Mouse (Mus musculus) lung, postnatal 0 days (tissue): ENCODE results near the gene Rps11. TPM values are rescaled to one million over a fixed set of nuclear protein-coding genes. Genes with fewer than 3 reads are reported as not detected.

Experiments used
- ATAC-seq: fragments of 200-750 bp; cut with Nextera tagmentation; 2 replicates; pipeline ENCODE4 v1.8.0; 2017; ENCODE audit warnings: moderate library complexity
- DNase-seq: peaks from one replicate; pipeline ENCODE4 v3.0.0-alpha.2; 2016; ENCODE audit warnings: low spot score
- H3K27ac ChIP-seq: fragments of 300-500 bp; sonication (generic); 2 replicates; pipeline ENCODE4 v1.5.1; 2014; ENCODE audit warnings: antibody characterized with exemption, mild to moderate bottlenecking, low read length, mixed read lengths
- H3K27me3 ChIP-seq: fragments of 300-500 bp; sonication (generic); replicated peaks from 2 replicates; pipeline ENCODE4 v1.6.1; 2014; ENCODE audit warnings: low read length, mixed read lengths; ENCODE audit not compliant: insufficient read depth
- H3K36me3 ChIP-seq: fragments of 300-500 bp; sonication (generic); 2 replicates; pipeline ENCODE4 v1.6.1; 2014; ENCODE audit warnings: low read length, mixed read lengths; ENCODE audit not compliant: insufficient read depth
- H3K4me1 ChIP-seq: fragments of 300-500 bp; sonication (generic); 2 replicates; pipeline ENCODE4 v1.6.1; 2014; ENCODE audit warnings: antibody characterized with exemption, low read depth, low read length, mixed read lengths; ENCODE audit not compliant: insufficient read depth
- H3K4me2 ChIP-seq: fragments of 300-500 bp; sonication (generic); replicated peaks from 2 replicates; pipeline ENCODE4 v1.6.1; 2014; ENCODE audit warnings: low read depth, mild to moderate bottlenecking, low read length, moderate library complexity, mixed read lengths
- H3K4me3 ChIP-seq: fragments of 300-500 bp; sonication (generic); 2 replicates; pipeline ENCODE4 v1.5.1; 2014; ENCODE audit warnings: low read depth, low read length
- H3K9ac ChIP-seq: fragments of 300-500 bp; sonication (generic); replicated peaks from 2 replicates; pipeline ENCODE4 v1.6.1; 2014; ENCODE audit warnings: low read depth, mild to moderate bottlenecking
- H3K9me3 ChIP-seq: fragments of 300-500 bp; sonication (generic); 2 replicates; pipeline ENCODE4 v1.6.1; 2016; ENCODE audit warnings: low read length, mixed read lengths
- CTCF ChIP-seq: IDR thresholded peaks from 2 replicates; pipeline ENCODE4 v1.5.1; 2016; ENCODE audit warnings: antibody characterized with exemption, mild to moderate bottlenecking
- EP300 ChIP-seq: IDR thresholded peaks from 2 replicates; pipeline ENCODE4 v1.6.1; 2016; ENCODE audit warnings: antibody characterized with exemption, mild to moderate bottlenecking, control low read depth
- WGBS: fragments of 180-500 bp; shearing (Covaris S2); extraction: QIAGEN DNeasy Blood & Tissue Kit; methylation state at CpG from one replicate; pipeline ENCODE4 v1.1.7; 2014; 5-methylcytosine and 5-hydroxymethylcytosine counted together
- polyA plus RNA-seq: library from polyadenylated mRNA; unstranded; fragments of >200 nt; fragmentation: Nextera tagmentation; extraction: Ambion mirVana; gene quantifications from 2 replicates; pipeline ENCODE4 v1.2.1, GENCODE M21; 2015

Gene Rps11
- polyA plus RNA-seq, 1 experiment from 2014 or later = 1,016 TPM

- no peak overlapping the region for H3K9ac ChIP-seq
- peak overlapping the region; percentile 71 for H3K4me2 ChIP-seq
- 0 out of 2 replicates have a peak overlapping the region, but pooled peaks have one; percentile 67 for H3K27ac ChIP-seq
- H3K4me3 ChIP-seq = no peak overlapping the region
- no peaks in the 10 kb centered on the region for H3K27me3 ChIP-seq
- no peaks in the 10 kb centered on the region for H3K9me3 ChIP-seq
- DNase-seq (no peak), ATAC-seq (no peak)
- peaks cover 8% of the 10 kb centered on the region; the same call in 1 of the 2 replicates for H3K4me1 ChIP-seq
- H3K36me3 ChIP-seq = 0 out of 2 replicates have a peak, but pooled peaks cover 17% of the 10 kb centered on the region
- WGBS = 55% methylated on average over 15 of the region's 15 CpGs
- TF ChIP-seq EP300 = no peak
- no peak for TF ChIP-seq CTCF
Observed at GRCm38 (mm10) chr7:45129776-45130512, 5.7 kb upstream of the Rps11 start.

- H3K9ac ChIP-seq = peak overlapping the region; percentile 23; the same call in 1 of the 2 replicates
- no peak for DNase-seq
- H3K4me3 ChIP-seq = peak overlapping the region; percentile 42
- H3K27ac ChIP-seq = peak overlapping the region; percentile 67
- H3K36me3 ChIP-seq = 0 out of 2 replicates have a peak, but pooled peaks cover 17% of the 10 kb centered on the region
- TF ChIP-seq EP300 = no peak
- TF ChIP-seq CTCF = no peak
- ATAC-seq = peak; percentile 0; the same call in 1 of the 2 replicates
- WGBS = under 1% methylated on average over 17 of the region's 17 CpGs
- H3K4me2 ChIP-seq = peak overlapping the region; percentile 71
- peaks cover 8% of the 10 kb centered on the region; the same call in 1 of the 2 replicates for H3K4me1 ChIP-seq
- H3K27me3 ChIP-seq = no peaks in the 10 kb centered on the region
- no peaks in the 10 kb centered on the region for H3K9me3 ChIP-seq
Observed at GRCm38 (mm10) chr7:45129318-45129717, 5.1 kb upstream of the Rps11 start.

GRCm38 (mm10) chr7:45128624-45129246 lies 4.5 kb upstream of the Rps11 start, which contains the start of gene Rpl13a:
Gene Rpl13a (minus strand): TSS chr7:45128761.
- TF ChIP-seq EP300 (peak; percentile 57), CTCF (peak; percentile 92)
- DNase-seq = peak; percentile 99
- peak; percentile 92 for ATAC-seq

GRCm38 (mm10) chr7:45127700-45128224 lies 3.5 kb upstream of the Rps11 start:
- DNase-seq = no peak
- H3K9me3 ChIP-seq = no peaks in the 10 kb centered on the region
- TF ChIP-seq CTCF (no peak), EP300 (no peak)
- no peaks in the 10 kb centered on the region for H3K27me3 ChIP-seq
- H3K36me3 ChIP-seq = 0 out of 2 replicates have a peak, but pooled peaks cover 17% of the 10 kb centered on the region
- peaks cover 11% of the 10 kb centered on the region; the same call in 1 of the 2 replicates for H3K4me1 ChIP-seq
- peak overlapping the region; percentile 69 for H3K4me2 ChIP-seq
- no peak for ATAC-seq
- 2% methylated on average over 6 of the region's 6 CpGs for WGBS
- H3K27ac ChIP-seq = peak overlapping the region; percentile 77
- H3K9ac ChIP-seq = peak overlapping the region; percentile 92
- peak overlapping the region; percentile 81 for H3K4me3 ChIP-seq

More at GRCm38 (mm10) chr7:45128624-45129246, 4.5 kb upstream of the Rps11 start, which contains the start of gene Rpl13a:
- H3K36me3 ChIP-seq = 0 out of 2 replicates have a peak, but pooled peaks cover 17% of the 10 kb centered on the region
- peak within 1 kb of the TSS; percentile 77 for H3K27ac ChIP-seq
- no peaks in the 10 kb centered on the region for H3K9me3 ChIP-seq
- peak within 1 kb of the TSS; percentile 92 for H3K9ac ChIP-seq
- H3K4me1 ChIP-seq = peaks cover 8% of the 10 kb centered on the region; the same call in 1 of the 2 replicates
- WGBS = under 1% methylated on average over 48 of the region's 48 CpGs
- H3K4me3 ChIP-seq = peak within 1 kb of the TSS; percentile 81
- H3K27me3 ChIP-seq = no peaks in the 10 kb centered on the region
- peak within 1 kb of the TSS; percentile 71 for H3K4me2 ChIP-seq

GRCm38 (mm10) chr7:45126844-45127699 lies 2.8 kb upstream of the Rps11 start:
- Histone ChIP-seq H3K9ac (peak overlapping the region; percentile 92), H3K36me3 (0 out of 2 replicates have a peak, but pooled peaks cover 17% of the 10 kb centered on the region), H3K4me2 (peak overlapping the region; percentile 69), H3K27ac (no peak overlapping the region), H3K9me3 (no peaks in the 10 kb centered on the region), H3K27me3 (no peaks in the 10 kb centered on the region), H3K4me1 (peaks cover 12% of the 10 kb centered on the region; the same call in 1 of the 2 replicates), H3K4me3 (peak overlapping the region; percentile 81; the same call in 1 of the 2 replicates)
- DNase-seq (no peak), ATAC-seq (no peak)
- TF ChIP-seq CTCF (0 out of 2 replicates have a peak, but pooled peaks have one; percentile 31), EP300 (no peak)
- 21% methylated on average over 21 of the region's 21 CpGs for WGBS
